Mouse (Mus musculus) MEL (cell line): ENCODE results near the gene Krt12. TPM values are rescaled to one million over a fixed set of nuclear protein-coding genes. Genes with fewer than 3 reads are reported as not detected.

Source experiments
- DNase-seq: peaks from one replicate; pipeline ENCODE4 v3.0.0; 2011; ENCODE audit warnings: low read depth, low spot score
- H3K27ac ChIP-seq: 2 replicates; pipeline ENCODE4 v1.5.1; 2012; ENCODE audit warnings: low read depth, mild to moderate bottlenecking, control low read depth, low read length, moderate library complexity; ENCODE audit not compliant: control insufficient read depth
- H3K27me3 ChIP-seq, 2 experiments: fragments of 150-350 bp in 1 of 2; sonication (generic) in 1 of 2; 2 replicates each; pipeline ENCODE4 v1.6.1; 2012; ENCODE audit warnings: low read length in 2 of 2, mild to moderate bottlenecking in 2 of 2, improper control_type of control experiment in 1 of 2, moderate library complexity in 1 of 2; ENCODE audit not compliant: insufficient read depth in 2 of 2, control insufficient read depth in 1 of 2
- H3K36me3 ChIP-seq, 2 experiments: 2 replicates each; pipeline ENCODE4 v1.6.1; 2012 to 2014; ENCODE audit warnings: low read length in 2 of 2, improper control_type of control experiment in 1 of 2, inconsistent platforms in 1 of 2, mild to moderate bottlenecking in 1 of 2; ENCODE audit not compliant: insufficient read depth in 2 of 2, control insufficient read depth in 1 of 2
- H3K4me1 ChIP-seq, 2 experiments: fragments of 150-350 bp in 1 of 2; sonication (generic) in 1 of 2; 2 replicates each; pipeline ENCODE4 v1.6.1; 2012; ENCODE audit warnings: low read length in 2 of 2, improper control_type of control experiment in 1 of 2, mild to moderate bottlenecking in 1 of 2; ENCODE audit not compliant: insufficient read depth in 2 of 2, control insufficient read depth in 1 of 2
- H3K4me3 ChIP-seq, 2 experiments: fragments of 150-350 bp in 1 of 2; sonication (generic) in 1 of 2; 2 replicates each; pipeline ENCODE4 v1.5.1; 2012; ENCODE audit warnings: low read depth in 2 of 2, low read length in 2 of 2, mild to moderate bottlenecking in 2 of 2, moderate library complexity in 2 of 2, control low read depth in 1 of 2, improper control_type of control experiment in 1 of 2; ENCODE audit not compliant: control insufficient read depth in 1 of 2, insufficient read depth in 1 of 2
- H3K79me2 ChIP-seq: 2 replicates; pipeline ENCODE4 v1.6.1; 2012; ENCODE audit warnings: mild to moderate bottlenecking, low read length, moderate library complexity; ENCODE audit not compliant: control insufficient read depth, poor library complexity, insufficient read depth
- H3K9ac ChIP-seq: 2 replicates; pipeline ENCODE4 v1.6.1; 2012; ENCODE audit warnings: low read depth, mild to moderate bottlenecking, control low read depth, low read length, moderate library complexity; ENCODE audit not compliant: control insufficient read depth, poor library complexity, severe bottlenecking
- H3K9me3 ChIP-seq: fragments of 150-350 bp; sonication (generic); replicated peaks from 2 replicates; pipeline ENCODE4 v1.6.1; 2012; ENCODE audit warnings: mild to moderate bottlenecking, low read length, improper control_type of control experiment, moderate library complexity; ENCODE audit not compliant: insufficient read depth
- BHLHE40 ChIP-seq: IDR thresholded peaks from 2 replicates; pipeline ENCODE4 v1.6.1; 2012; ENCODE audit warnings: low read depth, mild to moderate bottlenecking, inconsistent platforms, low read length, improper control_type of control experiment, borderline replicate concordance
- CHD1 ChIP-seq: IDR thresholded peaks from 2 replicates; pipeline ENCODE4 v1.6.1; 2012; ENCODE audit warnings: low read depth, mild to moderate bottlenecking, inconsistent platforms, low read length, improper control_type of control experiment
- CHD2 ChIP-seq: IDR thresholded peaks from 2 replicates; pipeline ENCODE4 v1.6.1; 2011; ENCODE audit warnings: low read length, improper control_type of control experiment
- CTCF ChIP-seq, 3 experiments: IDR thresholded peaks in 2 of 3; conservative IDR thresholded peaks in 1 of 3; 2 replicates each; pipeline ENCODE4 v1.5.1; 2011 to 2012; ENCODE audit warnings: low read length in 3 of 3, low read depth in 2 of 3, mild to moderate bottlenecking in 2 of 3, improper control_type of control experiment in 1 of 3, inconsistent platforms in 1 of 3, mixed read lengths in 1 of 3, moderate library complexity in 1 of 3; ENCODE audit not compliant: control insufficient read depth in 1 of 3, insufficient read depth in 1 of 3, poor library complexity in 1 of 3, severe bottlenecking in 1 of 3
- E2F4 ChIP-seq: IDR thresholded peaks from 2 replicates; pipeline ENCODE4 v1.6.1; 2011; ENCODE audit warnings: low read depth, low read length, improper control_type of control experiment, borderline replicate concordance
- ELF1 ChIP-seq: IDR thresholded peaks from 2 replicates; pipeline ENCODE4 v1.6.1; 2014; ENCODE audit warnings: low read depth, mild to moderate bottlenecking, inconsistent platforms, low read length, improper control_type of control experiment, moderate library complexity
- HCFC1 ChIP-seq: IDR thresholded peaks from 2 replicates; pipeline ENCODE4 v1.6.1; 2012; ENCODE audit warnings: low read depth, mild to moderate bottlenecking, inconsistent platforms, low read length, improper control_type of control experiment, moderate library complexity
- JUND ChIP-seq: IDR thresholded peaks from 2 replicates; pipeline ENCODE4 v1.6.1; 2011; ENCODE audit warnings: low read depth, mild to moderate bottlenecking, improper control_type of control experiment, low read length
- KAT2A ChIP-seq: conservative IDR thresholded peaks from 2 replicates; pipeline ENCODE4 v1.6.1; 2012; ENCODE audit warnings: low read depth, low read length, improper control_type of control experiment, inconsistent platforms
- MAZ ChIP-seq: IDR thresholded peaks from 2 replicates; pipeline ENCODE4 v1.6.1; 2012; ENCODE audit warnings: low read depth, mild to moderate bottlenecking, inconsistent platforms, low read length, improper control_type of control experiment
- MXI1 ChIP-seq: IDR thresholded peaks from 2 replicates; pipeline ENCODE4 v1.6.1; 2011; ENCODE audit warnings: mild to moderate bottlenecking, low read depth, low read length, improper control_type of control experiment
- POLR2A ChIP-seq, 2 experiments: IDR thresholded peaks; 2 replicates each; pipeline ENCODE4 v1.6.1; 2011 to 2012; ENCODE audit warnings: low read length in 2 of 2, mild to moderate bottlenecking in 2 of 2, control low read depth in 1 of 2, improper control_type of control experiment in 1 of 2, low read depth in 1 of 2, moderate library complexity in 1 of 2; ENCODE audit not compliant: control insufficient read depth in 1 of 2, insufficient read depth in 1 of 2, poor library complexity in 1 of 2
- RAD21 ChIP-seq: IDR thresholded peaks from 2 replicates; pipeline ENCODE4 v1.6.1; 2011; ENCODE audit warnings: mild to moderate bottlenecking, low read depth, low read length, improper control_type of control experiment
- SIN3A ChIP-seq: IDR thresholded peaks from 2 replicates; pipeline ENCODE4 v1.6.1; 2012; ENCODE audit warnings: low read length, improper control_type of control experiment, inconsistent platforms
- TAL1 ChIP-seq: IDR thresholded peaks from 2 replicates; pipeline ENCODE4 v1.6.1; 2012; ENCODE audit warnings: mild to moderate bottlenecking, inconsistent platforms, low read length, moderate library complexity, mixed read lengths
- TCF12 ChIP-seq: IDR thresholded peaks from 2 replicates; pipeline ENCODE4 v1.6.1; 2014; ENCODE audit warnings: low read depth, mild to moderate bottlenecking, inconsistent platforms, low read length, improper control_type of control experiment, moderate library complexity
- UBTF ChIP-seq: IDR thresholded peaks from 2 replicates; pipeline ENCODE4 v1.6.1; 2012; ENCODE audit warnings: low read depth, mild to moderate bottlenecking, inconsistent platforms, low read length, improper control_type of control experiment, moderate library complexity, borderline replicate concordance; ENCODE audit not compliant: insufficient read depth
- USF2 ChIP-seq, 2 experiments: IDR thresholded peaks; 2 replicates each; pipeline ENCODE4 v1.6.1; 2011 to 2012; ENCODE audit warnings: improper control_type of control experiment in 2 of 2, low read length in 2 of 2, borderline replicate concordance in 1 of 2, inconsistent platforms in 1 of 2, low read depth in 1 of 2, mild to moderate bottlenecking in 1 of 2; ENCODE audit not compliant: insufficient read depth in 1 of 2
- ZC3H11A ChIP-seq: IDR thresholded peaks from 2 replicates; pipeline ENCODE4 v1.6.1; 2012; ENCODE audit warnings: low read depth, mild to moderate bottlenecking, inconsistent platforms, low read length, improper control_type of control experiment
- ZNF384 ChIP-seq: IDR thresholded peaks from 2 replicates; pipeline ENCODE4 v1.6.1; 2012; ENCODE audit warnings: low read depth, mild to moderate bottlenecking, inconsistent platforms, low read length, improper control_type of control experiment
- polyA plus RNA-seq, 2 experiments: library from polyadenylated mRNA; stranded (reverse) in 1 of 2; unstranded in 1 of 2; fragments of >175 nt in 1 of 2; fragments of >200 nt in 1 of 2; gene quantifications; 2 replicates each; pipeline versions ENCODE4 v1.2.1 to v1.2.4; 2012; ENCODE audit warnings: low replicate concordance in 2 of 2, low read depth in 1 of 2; ENCODE audit not compliant: insufficient read length in 2 of 2, insufficient read depth in 1 of 2, missing spikeins in 1 of 2
- total RNA-seq: library from RNA; depleted of rRNA; stranded (reverse); fragments of 300-350 nt; gene quantifications from 2 replicates; pipeline ENCODE4 v1.2.3, GENCODE M21; 2012

Krt12 gene
- total and polyA plus RNA-seq, 3 experiments: 0.10 TPM; not detected in 2

DNA sequence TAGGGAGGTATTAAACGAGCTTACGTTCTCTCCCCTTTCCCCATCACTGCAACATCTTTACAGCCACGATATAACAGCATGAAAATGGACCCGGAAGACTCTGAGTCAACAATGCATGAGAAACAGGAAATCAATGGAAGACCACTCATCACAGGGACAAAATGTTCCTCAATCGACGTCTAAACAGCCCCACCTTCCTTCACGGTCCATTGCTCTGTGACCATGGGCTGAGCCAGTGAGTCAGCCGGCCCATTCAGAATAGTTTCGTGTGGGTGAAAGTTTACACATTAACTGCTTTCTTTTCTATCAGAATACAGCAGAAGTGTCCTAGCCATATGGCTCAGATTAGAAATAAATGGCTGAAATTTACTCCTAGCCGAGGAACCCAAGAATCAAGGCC lies 32.7 kb upstream of the Krt12 start:
- TF ChIP-seq ELF1 (no peak), SIN3A (no peak), TAL1 (no peak)
- Histone ChIP-seq H3K27me3 (no peaks in the 10 kb centered on the region), H3K36me3 (no peaks in the 10 kb centered on the region), H3K27ac (no peak overlapping the region), H3K4me3 (no peak overlapping the region), H3K9ac (no peak overlapping the region), H3K9me3 (no peaks in the 10 kb centered on the region), H3K79me2 (no peaks in the 10 kb centered on the region), H3K4me1 (no peaks in the 10 kb centered on the region)
- no peak for DNase-seq

DNA sequence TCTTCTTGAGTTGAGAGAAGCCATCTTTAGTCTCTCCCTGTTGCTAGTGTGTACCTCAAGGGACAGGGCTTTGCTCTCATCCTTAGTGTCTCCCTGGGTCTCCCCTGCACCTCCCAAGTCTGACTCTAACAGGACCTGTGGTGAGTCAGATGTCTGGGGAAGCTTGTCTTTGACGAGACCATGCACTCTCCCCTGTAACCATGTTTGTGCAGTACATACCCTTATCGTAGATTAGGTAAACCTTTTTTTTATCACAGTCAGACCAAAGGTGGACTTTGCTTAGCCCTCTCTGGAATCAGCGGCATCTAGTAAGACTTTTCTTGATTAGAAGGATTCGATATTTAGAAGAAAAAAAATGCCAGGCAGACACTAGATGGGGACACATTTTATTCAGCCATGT lies 32.0 kb upstream of the Krt12 start:
- H3K27me3 ChIP-seq: no peaks in the 10 kb centered on the region; a peak in 1 of 4 replicates
- no peaks in the 10 kb centered on the region for H3K79me2 ChIP-seq
- TF ChIP-seq E2F4: no peak
- TF ChIP-seq CHD1: no peak
- no peak for TF ChIP-seq MXI1
- no peak for TF ChIP-seq CTCF (IDR thresholded peaks at IDR 0.05 in 2 of 3, conservative IDR thresholded peaks at IDR 0.05 in 1 of 3; ENCODE audit: control insufficient read depth in 1 of 3, insufficient read depth in 1 of 3, low read depth in 2 of 3, low read length in 3 of 3, poor library complexity in 1 of 3, severe bottlenecking in 1 of 3)
- no peak for TF ChIP-seq BHLHE40
- no peak for TF ChIP-seq UBTF
- no peak for TF ChIP-seq TCF12
- TF ChIP-seq MAZ: no peak
- TF ChIP-seq TAL1: no peak
- TF ChIP-seq KAT2A: no peak
- TF ChIP-seq ZC3H11A: no peak
- no peak for TF ChIP-seq POLR2A (IDR thresholded peaks at IDR 0.05; ENCODE audit: control insufficient read depth in 1 of 2, insufficient read depth in 1 of 2, low read depth in 1 of 2, low read length in 2 of 2, poor library complexity in 1 of 2)
- TF ChIP-seq RAD21: no peak
- TF ChIP-seq JUND: no peak
- TF ChIP-seq HCFC1: no peak
- TF ChIP-seq USF2 (IDR thresholded peaks at IDR 0.05; ENCODE audit: borderline replicate concordance in 1 of 2, insufficient read depth in 1 of 2, low read depth in 1 of 2, low read length in 2 of 2): no peak
- TF ChIP-seq CHD2: no peak
- TF ChIP-seq ZNF384: no peak
- H3K9ac ChIP-seq: no peak overlapping the region
- no peak overlapping the region for H3K4me3 ChIP-seq
- no peak overlapping the region for H3K27ac ChIP-seq
- H3K36me3 ChIP-seq: no peaks in the 10 kb centered on the region
- no peaks in the 10 kb centered on the region for H3K9me3 ChIP-seq
- no peak for DNase-seq
- H3K4me1 ChIP-seq: no peaks in the 10 kb centered on the region
